8 mouse cellular contexts compared by ENCODE assay signal in the genomic region with DNA sequence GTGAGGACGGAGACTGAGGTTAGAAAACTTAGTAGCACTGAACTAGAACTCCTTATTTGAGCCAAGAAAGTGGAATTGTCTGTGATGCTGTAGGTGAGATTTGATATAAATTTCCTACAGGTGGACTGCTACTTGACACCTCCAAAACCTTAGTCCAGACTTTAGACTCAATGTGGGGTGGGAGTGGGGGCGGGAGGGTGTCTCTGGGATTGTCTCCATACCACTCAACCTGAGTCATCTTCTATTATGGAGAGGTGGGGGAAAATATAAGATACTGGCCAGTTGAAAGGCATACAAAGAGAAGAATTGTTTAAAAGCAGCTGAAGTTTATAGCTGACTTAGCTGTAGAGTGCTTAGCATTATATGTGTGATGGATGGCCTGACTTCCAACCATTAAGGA. TPM values are rescaled to one million over a fixed set of nuclear protein-coding genes. Genes with fewer than 3 reads are reported as not detected.
A peak's percentile ranks its signal among the peaks of the same experiment; 100 is the strongest.
DNase-seq lines count a peak whose midpoint lies in the region; ATAC-seq and TF ChIP-seq lines count a peak whose summit lies in the region.

No protein-coding gene starts in this region.

- H3K4me1 ChIP-seq in heart, embryonic 13.5 days, result peaks cover 54% of the 10 kb centered on the region
- H3K4me1 ChIP-seq in E14TG2a.4 (replicated peaks; ENCODE audit: low read depth, low read length), result peaks cover 56% of the 10 kb centered on the region
- H3K4me1 ChIP-seq in forebrain, embryonic 14.5 days (ENCODE audit: control insufficient read depth, insufficient read depth, low read length), result peaks cover 31% of the 10 kb centered on the region
- H3K4me1 ChIP-seq in liver, embryonic 15.5 days (replicated peaks), result peaks cover 61% of the 10 kb centered on the region

- DNase-seq in heart, postnatal 14 days, result no peak
- DNase-seq in forebrain, embryonic 14.5 days (ENCODE audit: low spot score), result no peak
- DNase-seq in right cerebral cortex, postnatal 10 days (ENCODE audit: low spot score in 2 of 2), result no peak
- no peak for DNase-seq in urinary bladder, postnatal 10 days (ENCODE audit: low spot score)
- DNase-seq in thymus, adult 18-20 months, result no peak

- ATAC-seq in heart, embryonic 13.5 days (ENCODE audit: extremely low read depth, insufficient number of reproducible peaks, low FRiP score, low TSS enrichment), result no peak
- ATAC-seq in forebrain, embryonic 14.5 days, result no peak
- ATAC-seq in liver, embryonic 15.5 days (ENCODE audit: insufficient read depth), result no peak

- peaks cover 12% of the 10 kb centered on the region for H3K27me3 ChIP-seq in heart, embryonic 13.5 days (replicated peaks)
- peaks cover 30% of the 10 kb centered on the region for H3K27me3 ChIP-seq in E14TG2a.4 (ENCODE audit: insufficient read depth, low read length)
- peaks cover 25% of the 10 kb centered on the region for H3K27me3 ChIP-seq in forebrain, embryonic 14.5 days (replicated peaks; ENCODE audit: control insufficient read depth, insufficient read depth, low read length)
- H3K27me3 ChIP-seq in liver, embryonic 15.5 days, result peaks cover 24% of the 10 kb centered on the region

- TF ChIP-seq CTCF in E14TG2a.4 (conservative IDR thresholded peaks at IDR 0.05; ENCODE audit: low read length), result no peak

- peak overlapping the region; percentile 99 for H3K27ac ChIP-seq in heart, embryonic 13.5 days (replicated peaks)
- no peak overlapping the region for H3K27ac ChIP-seq in forebrain, embryonic 14.5 days (ENCODE audit: low read depth, low read length)
- H3K27ac ChIP-seq in liver, embryonic 15.5 days (replicated peaks), result peak overlapping the region; percentile 95

- H3K36me3 ChIP-seq in heart, embryonic 13.5 days, result peaks cover 44% of the 10 kb centered on the region
- peaks cover 44% of the 10 kb centered on the region for H3K36me3 ChIP-seq in E14TG2a.4 (ENCODE audit: insufficient read depth, low read length)
- peaks cover 38% of the 10 kb centered on the region for H3K36me3 ChIP-seq in forebrain, embryonic 14.5 days (ENCODE audit: control insufficient read depth, insufficient read depth, low read length)
- H3K36me3 ChIP-seq in liver, embryonic 15.5 days (replicated peaks), result peaks cover 37% of the 10 kb centered on the region

- H3K4me3 ChIP-seq in heart, embryonic 13.5 days, result peak overlapping the region; percentile 86
- H3K4me3 ChIP-seq in E14TG2a.4 (replicated peaks; ENCODE audit: low read length), result peak overlapping the region; percentile 87
- H3K4me3 ChIP-seq in forebrain, embryonic 14.5 days (ENCODE audit: low read depth, low read length), result peak overlapping the region; percentile 63
- H3K4me3 ChIP-seq in liver, embryonic 15.5 days (replicated peaks), result peak overlapping the region; percentile 83

- H3K9ac ChIP-seq in heart, embryonic 13.5 days, result peak overlapping the region; percentile 95
- peak overlapping the region; percentile 88 for H3K9ac ChIP-seq in forebrain, embryonic 14.5 days (ENCODE audit: low read length)
- peak overlapping the region; percentile 94 for H3K9ac ChIP-seq in liver, embryonic 15.5 days

- 20% methylated on average over 2 of the region's 2 CpGs for WGBS in heart, embryonic 13.5 days
- WGBS in forebrain, embryonic 14.5 days, result 43% methylated on average over 2 of the region's 2 CpGs
- 35% methylated on average over 2 of the region's 2 CpGs for WGBS in liver, embryonic 15.5 days (ENCODE audit: insufficient replicate concordance)

- intact Hi-C loops in heart, postnatal 14 days (cut with DNase I), result no loop called here

- peak overlapping the region; percentile 96 for H3K4me2 ChIP-seq in heart, embryonic 13.5 days
- H3K4me2 ChIP-seq in forebrain, embryonic 14.5 days (ENCODE audit: low read length), result peak overlapping the region; percentile 89
- peak overlapping the region; percentile 97 for H3K4me2 ChIP-seq in liver, embryonic 15.5 days

- no peaks in the 10 kb centered on the region for H3K9me3 ChIP-seq in heart, embryonic 13.5 days
- H3K9me3 ChIP-seq in E14TG2a.4 (ENCODE audit: low read length), result no peaks in the 10 kb centered on the region
- no peaks in the 10 kb centered on the region for H3K9me3 ChIP-seq in forebrain, embryonic 14.5 days (replicated peaks; ENCODE audit: control insufficient read depth, low read length)
- no peaks in the 10 kb centered on the region for H3K9me3 ChIP-seq in liver, embryonic 15.5 days (replicated peaks)

RNA-seq across cellular contexts. Expression of gene Rassf1, which starts 4.3 kb away (rescaled TPM):
- 47.6 and 56.1 TPM in 2 replicates for polyA plus RNA-seq in heart, embryonic 13.5 days (2015; fragmentation: Nextera tagmentation; extraction: Ambion mirVana)
- 10 to 100 TPM; 23.6 to 24.5 TPM for total RNA-seq in heart, postnatal 14 days (2021)
- polyA plus RNA-seq in forebrain, embryonic 14.5 days (2014; fragmentation: Nextera tagmentation; extraction: Ambion mirVana), result 34.7 and 37.1 TPM in 2 replicates
- polyA plus RNA-seq in liver, embryonic 15.5 days (2015; fragmentation: Nextera tagmentation; extraction: Ambion mirVana), result 15.8 and 18.7 TPM in 2 replicates

RNA-seq across cellular contexts. Expression of gene Tusc2, which starts 7.4 kb away (rescaled TPM):
- polyA plus RNA-seq in heart, embryonic 13.5 days (2015; fragmentation: Nextera tagmentation; extraction: Ambion mirVana), result 44.5 and 51.6 TPM in 2 replicates
- total RNA-seq in heart, postnatal 14 days (2021), result 10 to 100 TPM; 27.5 to 27.9 TPM
- 105 and 107 TPM in 2 replicates for polyA plus RNA-seq in forebrain, embryonic 14.5 days (2014; fragmentation: Nextera tagmentation; extraction: Ambion mirVana)
- 34.1 and 36.1 TPM in 2 replicates for polyA plus RNA-seq in liver, embryonic 15.5 days (2015; fragmentation: Nextera tagmentation; extraction: Ambion mirVana)

RNA-seq across cellular contexts. Expression of gene Zmynd10, which starts 8.6 kb away (rescaled TPM):
- not detected in 2 replicates for polyA plus RNA-seq in heart, embryonic 13.5 days (2015; fragmentation: Nextera tagmentation; extraction: Ambion mirVana)
- total RNA-seq in heart, postnatal 14 days (2021), result not detected
- polyA plus RNA-seq in forebrain, embryonic 14.5 days (2014; fragmentation: Nextera tagmentation; extraction: Ambion mirVana), result 4.3 and 4.6 TPM in 2 replicates
- 0.64 and 1.0 TPM in 2 replicates for polyA plus RNA-seq in liver, embryonic 15.5 days (2015; fragmentation: Nextera tagmentation; extraction: Ambion mirVana)

RNA-seq across cellular contexts. Expression of gene Hyal2, which starts 12.0 kb away (rescaled TPM):
- 94.0 and 104 TPM in 2 replicates for polyA plus RNA-seq in heart, embryonic 13.5 days (2015; fragmentation: Nextera tagmentation; extraction: Ambion mirVana)
- 10 to 100 TPM; 35.8 to 43.1 TPM for total RNA-seq in heart, postnatal 14 days (2021)
- 98.0 and 109 TPM in 2 replicates for polyA plus RNA-seq in forebrain, embryonic 14.5 days (2014; fragmentation: Nextera tagmentation; extraction: Ambion mirVana)
- polyA plus RNA-seq in liver, embryonic 15.5 days (2015; fragmentation: Nextera tagmentation; extraction: Ambion mirVana), result 48.8 and 56.3 TPM in 2 replicates

RNA-seq across cellular contexts. Expression of gene Nprl2, which starts 13.7 kb away (rescaled TPM):
- polyA plus RNA-seq in heart, embryonic 13.5 days (2015; fragmentation: Nextera tagmentation; extraction: Ambion mirVana), result 27.8 and 27.9 TPM in 2 replicates
- 10 to 100 TPM; 13.6 to 17.1 TPM for total RNA-seq in heart, postnatal 14 days (2021)
- 83.2 and 83.8 TPM in 2 replicates for polyA plus RNA-seq in forebrain, embryonic 14.5 days (2014; fragmentation: Nextera tagmentation; extraction: Ambion mirVana)
- 11.2 and 13.2 TPM in 2 replicates for polyA plus RNA-seq in liver, embryonic 15.5 days (2015; fragmentation: Nextera tagmentation; extraction: Ambion mirVana)
